Mouse (Mus musculus): ENCODE measurements around the gene Xpc.

- no peak for TF ChIP-seq CTCF (IDR thresholded peaks at IDR 0.05; ENCODE audit: extremely low read depth, insufficient read depth, low read length)
- TF ChIP-seq POLR2A (IDR thresholded peaks at IDR 0.05; ENCODE audit: extremely low read depth, insufficient read depth, low read length): no peak
Measured at GRCm38 (mm10) chr6:91533771-91534170, 18.1 kb upstream of the Xpc start.
